Mouse (Mus musculus) cortical plate, adult 2 months (tissue): Measurements from ENCODE around the gene Crk.

Experiments
- CTCF ChIP-seq: fragments of 200-500 bp; IDR thresholded peaks from 2 replicates; pipeline ENCODE4 v1.5.1; 2011; ENCODE audit warnings: mild to moderate bottlenecking, control low read depth, low read length; ENCODE audit not compliant: insufficient read depth; ENCODE audit errors: extremely low read depth
- POLR2A ChIP-seq: fragments of 200-500 bp; IDR thresholded peaks from 2 replicates; pipeline ENCODE4 v1.6.1; 2011; ENCODE audit warnings: mild to moderate bottlenecking, low read length, control low read depth; ENCODE audit not compliant: insufficient read depth; ENCODE audit errors: extremely low read depth

DNA sequence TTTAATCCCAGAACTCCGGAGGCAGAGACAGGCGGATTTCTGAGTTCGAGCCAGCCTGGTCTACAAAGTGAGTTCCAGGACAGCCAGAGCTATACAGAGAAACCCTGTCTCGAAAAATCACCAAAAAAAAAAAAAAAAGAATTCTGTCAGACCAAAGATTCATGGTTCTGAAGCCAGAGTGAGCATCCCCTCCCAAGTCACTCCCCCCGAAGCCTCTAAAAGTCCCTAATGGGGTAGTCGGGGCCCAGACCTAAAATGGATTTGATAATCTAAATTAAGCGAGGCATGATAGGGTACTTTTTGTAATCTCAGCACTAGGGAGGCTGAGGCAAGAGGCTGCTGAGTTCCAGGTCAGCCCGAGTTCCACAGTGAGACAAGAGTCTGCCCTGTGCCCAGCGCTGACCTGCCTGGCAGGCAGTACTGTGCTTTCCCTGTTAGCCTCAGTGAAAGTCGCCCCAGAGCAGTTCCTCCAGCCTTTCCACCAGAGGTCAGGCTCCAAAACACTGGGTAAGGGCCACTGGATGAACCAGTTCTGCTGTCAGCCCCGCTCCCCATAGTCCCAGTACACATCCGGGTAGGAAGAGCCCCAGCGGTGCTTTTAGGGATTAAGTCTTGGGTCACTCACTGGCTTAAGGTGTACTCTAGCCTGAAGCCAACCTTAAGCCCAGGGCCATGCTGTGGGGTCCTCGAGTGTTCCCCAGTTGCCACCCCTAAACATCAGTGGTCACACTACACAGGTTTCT is 25.9 kb upstream of the Crk start:
- no peak for TF ChIP-seq POLR2A
- no peak for TF ChIP-seq CTCF
